Comparison of ENCODE assay signal across 1 mouse cellular context in the genomic region with DNA sequence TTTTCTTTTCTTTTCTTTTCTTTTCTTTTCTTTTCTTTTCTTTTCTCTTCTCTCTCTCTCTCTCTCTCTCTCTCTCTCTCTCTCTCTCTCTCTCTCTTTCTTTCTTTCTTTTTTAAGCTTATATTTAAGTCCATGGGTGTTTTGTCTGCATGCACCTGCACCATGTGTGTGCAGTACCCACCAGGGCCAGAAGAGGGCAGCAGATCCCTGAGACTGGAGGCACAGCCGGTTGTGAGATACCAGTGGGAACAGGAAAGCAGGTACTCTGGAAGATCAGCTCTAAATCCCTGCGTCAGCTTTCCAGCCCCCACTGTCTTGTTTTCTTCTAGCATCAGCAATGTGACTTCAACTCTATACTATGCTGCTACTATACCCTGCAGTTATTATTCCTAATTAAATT.
A peak's percentile ranks its signal among the peaks of the same experiment; 100 is the strongest.
TF ChIP-seq lines count a peak whose summit lies in the region.

No protein-coding gene starts in this region.

TF ChIP-seq in MEL, 35 proteins besides CTCF, POLR2A, EP300 and RAD21 (continued from another document):
- TF ChIP-seq UBTF (IDR thresholded peaks at IDR 0.05; ENCODE audit: borderline replicate concordance, insufficient read depth, low read depth, low read length): no peak
- TF ChIP-seq SMC3 (IDR thresholded peaks at IDR 0.05; ENCODE audit: low read depth, low read length): peak; percentile 78
- no peak for TF ChIP-seq ZMIZ1 (IDR thresholded peaks at IDR 0.05; ENCODE audit: low read depth, low read length)
TF ChIP-seq in MEL: peak in this region for 3.
